Mouse (Mus musculus) cerebellum, adult 18-20 months (tissue): ENCODE results near the gene Polr2h.
A peak's percentile ranks its signal among the peaks of the same experiment; 100 is the strongest.
"Not testable (repeated sequence)": the region's sequence is repeated elsewhere in the genome, so short reads cannot be mapped to it uniquely, and the experiment has no call there.

Experiments
- DNase-seq, 2 experiments: peaks; one replicate each; pipeline ENCODE4 v3.0.0; 2021

Gene Polr2h

DNA sequence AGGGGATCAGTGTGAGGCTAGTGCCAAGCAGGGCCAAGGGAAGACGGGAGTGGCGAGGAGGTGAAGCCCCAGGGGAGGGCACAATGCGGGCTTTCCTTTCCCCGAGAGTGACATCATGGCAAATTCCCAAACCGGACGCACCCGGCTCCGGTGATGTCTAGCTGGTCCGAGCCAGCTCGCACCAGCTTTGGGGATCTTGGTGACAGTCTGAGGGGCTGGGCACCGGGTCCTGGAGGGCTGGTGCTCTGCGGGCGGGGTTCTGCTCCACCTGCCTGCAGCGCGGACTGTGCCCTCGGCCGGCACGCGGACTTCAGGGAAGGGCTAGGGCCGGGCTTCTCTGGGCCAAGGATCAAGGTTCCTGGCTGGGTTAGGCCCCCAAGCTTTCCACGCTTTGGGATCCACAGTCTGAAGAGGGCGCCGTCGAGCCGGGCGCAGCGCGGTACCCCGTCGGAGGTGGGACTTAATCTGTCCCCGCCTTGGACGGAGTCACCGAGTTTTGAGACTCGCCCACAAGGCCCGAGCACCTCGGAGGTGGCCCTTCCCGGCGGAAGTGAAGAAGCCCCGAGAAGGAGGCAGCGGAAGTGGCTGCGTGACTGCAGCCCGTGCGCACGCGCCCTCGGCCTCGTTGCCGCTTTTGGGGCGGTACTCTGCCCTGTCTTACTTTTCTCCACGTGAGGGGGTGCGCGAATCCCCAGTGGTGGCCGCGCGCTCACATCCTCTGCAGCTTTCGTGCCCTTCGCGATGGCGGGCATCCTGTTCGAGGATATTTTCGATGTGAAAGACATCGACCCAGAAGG, at the start of gene Polr2h, which contains the start of gene Clcn2:
TSS of gene Polr2h (plus strand) at position 485 of the 797 bp plus-strand sequence.
TSS of gene Clcn2 (minus strand) at position 566 of the 797 bp plus-strand sequence.
- peak; percentile 97 for DNase-seq

DNA sequence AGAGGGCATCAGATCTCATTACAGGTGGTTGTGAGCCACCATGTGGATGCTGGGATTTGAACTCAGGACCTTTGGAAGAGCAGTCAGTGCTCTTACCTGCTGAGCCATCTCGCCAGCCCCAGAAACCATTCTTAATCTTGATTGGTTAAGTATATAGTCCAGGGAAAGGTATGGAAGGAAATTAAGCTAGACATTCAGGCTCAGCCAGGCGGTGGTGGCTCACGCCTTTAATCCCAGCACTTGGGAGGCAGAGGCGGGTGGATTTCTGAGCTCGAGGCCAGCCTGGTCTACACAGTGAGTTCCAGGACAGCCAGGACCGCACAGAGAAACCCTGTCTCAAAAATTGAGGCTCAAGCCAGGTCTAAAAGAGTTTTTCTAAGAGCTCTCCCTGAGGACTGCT, 49.5 kb upstream of the Polr2h start, which contains the start of gene Eif4g1:
TSS of gene Eif4g1 (plus strand) at position 301 of the 400 bp plus-strand sequence.
- DNase-seq = not testable (repeated sequence)

DNA sequence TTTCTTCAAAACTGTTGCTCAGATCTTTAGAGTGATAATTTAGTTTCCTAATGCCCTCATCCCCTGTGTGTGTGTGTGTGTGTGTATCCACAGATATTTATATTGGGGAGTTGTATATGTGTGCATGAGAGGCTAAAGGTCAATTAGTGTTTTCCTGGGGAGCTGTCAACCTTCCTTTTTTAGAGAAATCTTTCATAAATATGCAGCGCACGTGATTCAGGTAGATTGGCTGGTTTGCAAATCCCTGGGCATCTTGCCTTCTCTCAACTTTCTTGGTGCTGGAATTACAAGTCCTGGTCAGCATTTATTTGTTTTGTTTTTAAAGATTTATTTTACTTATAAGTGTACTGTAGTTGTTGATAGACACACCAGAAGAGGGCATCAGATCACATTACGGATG, 47.2 kb upstream of the Polr2h start:
- DNase-seq = no peak

DNA sequence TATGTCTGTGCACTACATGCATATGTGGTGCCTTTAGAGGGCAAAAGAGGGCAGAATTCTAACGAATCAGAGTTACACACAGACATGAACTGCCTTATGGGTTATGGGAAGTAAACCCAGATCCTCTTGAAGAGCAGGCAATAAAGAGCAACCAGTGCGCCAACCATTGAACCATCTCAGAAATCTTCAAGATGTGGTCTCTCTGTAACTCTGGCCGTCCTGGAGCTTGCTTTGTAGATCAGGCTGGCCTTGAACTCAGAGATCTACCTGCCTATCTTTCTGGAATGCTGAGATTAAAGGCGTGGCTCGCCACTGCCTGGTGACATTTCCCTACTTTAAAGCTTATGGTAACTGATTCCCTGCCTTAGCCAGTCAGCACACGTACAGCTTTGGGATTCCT, 45.6 kb upstream of the Polr2h start:
- no peak for DNase-seq

DNA sequence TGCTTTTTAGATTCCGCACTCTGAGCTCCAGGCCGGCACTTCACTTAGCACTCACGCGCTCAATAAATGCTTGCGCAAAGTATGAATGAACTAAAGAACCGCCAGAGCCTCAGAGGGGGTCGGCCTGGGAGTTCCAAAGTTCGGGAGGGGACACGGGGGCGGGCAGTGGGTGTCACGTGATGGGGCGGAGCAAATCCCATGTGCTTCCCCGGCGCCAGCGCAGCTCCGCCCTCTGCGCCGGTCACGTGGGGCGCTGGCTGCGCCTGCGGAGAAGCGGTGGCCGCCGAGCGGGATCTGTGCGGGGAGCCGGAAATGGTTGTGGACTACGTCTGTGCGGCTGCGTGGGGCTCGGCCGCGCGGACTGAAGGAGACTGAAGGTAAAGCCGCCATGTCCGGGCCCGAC, 45.0 kb upstream of the Polr2h start:
- peak; percentile 96 to 97 for DNase-seq

DNA sequence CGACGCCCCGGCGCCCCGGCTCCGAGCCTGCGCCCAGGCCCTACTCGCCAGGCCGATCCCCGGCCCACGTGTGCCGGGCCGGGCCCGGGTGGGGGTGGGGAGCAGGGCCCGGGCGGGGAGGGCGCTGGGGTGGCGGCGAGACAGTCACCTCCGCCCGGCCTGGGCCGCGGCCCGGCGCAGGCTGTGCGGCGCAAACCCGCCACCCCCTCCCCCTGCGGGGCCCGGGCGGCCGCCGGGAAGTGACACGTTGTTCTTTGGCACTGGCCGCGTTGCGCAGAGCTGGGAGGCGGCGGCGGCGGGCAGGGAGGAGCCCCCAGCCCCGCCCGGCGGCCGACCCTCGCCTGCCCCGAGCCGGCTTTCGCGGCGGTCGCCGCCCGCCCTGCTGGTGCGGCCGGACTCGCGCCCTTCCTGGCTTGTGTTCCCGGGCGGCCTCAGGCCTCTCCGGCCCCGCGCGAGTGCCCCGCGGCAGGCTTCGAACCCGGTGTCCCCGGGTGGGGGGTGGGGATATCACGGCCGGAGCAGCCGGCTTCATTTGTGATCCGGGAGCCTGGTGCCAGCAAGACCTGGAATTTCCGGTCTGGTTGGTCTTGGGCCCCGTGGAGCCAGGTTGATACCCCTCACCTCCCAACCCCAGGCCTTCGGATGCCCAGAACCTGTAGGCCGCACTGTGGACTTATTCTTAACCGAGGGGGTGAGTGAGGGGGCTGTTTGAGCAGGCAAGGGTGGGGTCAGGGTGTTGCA, 44.3 kb upstream of the Polr2h start:
- peak; percentile 49 to 74 for DNase-seq

DNA sequence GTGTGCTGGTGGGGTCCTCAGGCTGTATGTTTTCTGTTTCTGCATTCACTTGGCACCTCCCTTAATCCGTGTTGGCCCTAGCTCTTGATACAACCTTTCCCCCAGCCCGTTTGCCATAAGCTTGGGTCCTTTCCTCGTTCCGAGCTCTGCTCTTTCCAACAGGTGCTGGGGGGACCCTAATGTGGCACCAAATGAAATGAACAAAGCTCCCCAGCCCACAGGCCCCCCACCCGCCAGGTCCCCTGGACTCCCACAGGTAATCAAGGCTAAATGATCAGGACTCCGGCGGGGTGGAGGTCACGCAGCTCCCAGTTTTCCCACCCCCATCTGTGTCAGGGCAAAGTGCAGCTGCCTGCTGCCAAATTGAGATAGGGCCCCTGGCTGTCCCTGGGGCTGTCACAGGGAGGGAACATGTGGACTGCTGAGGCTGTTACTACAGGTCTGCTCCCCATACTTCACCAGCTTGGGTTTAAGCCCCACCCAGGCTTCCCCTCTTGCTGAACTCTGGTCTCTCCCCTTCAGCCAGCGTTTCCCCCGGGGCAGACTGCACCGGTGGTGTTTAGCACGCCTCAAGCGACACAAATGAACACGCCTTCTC, 43.7 kb upstream of the Polr2h start:
- DNase-seq = no peak

DNA sequence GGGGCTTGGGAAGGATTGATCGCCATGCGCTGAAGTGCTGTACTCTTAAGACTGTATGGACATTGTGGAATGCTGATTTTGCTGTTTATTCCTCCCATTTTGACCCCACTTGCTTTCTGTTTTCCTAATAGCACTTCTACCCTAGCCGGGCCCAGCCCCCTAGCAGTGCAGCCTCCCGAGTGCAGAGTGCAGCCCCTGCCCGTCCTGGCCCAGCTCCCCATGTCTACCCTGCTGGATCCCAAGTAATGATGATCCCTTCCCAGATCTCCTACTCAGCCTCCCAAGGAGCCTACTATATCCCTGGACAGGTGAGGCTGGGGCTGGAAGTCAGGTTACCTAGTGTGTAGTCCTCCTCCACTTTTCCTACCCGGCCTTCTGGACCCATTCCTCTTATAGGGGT, 42.3 kb upstream of the Polr2h start:
- DNase-seq = no peak

DNA sequence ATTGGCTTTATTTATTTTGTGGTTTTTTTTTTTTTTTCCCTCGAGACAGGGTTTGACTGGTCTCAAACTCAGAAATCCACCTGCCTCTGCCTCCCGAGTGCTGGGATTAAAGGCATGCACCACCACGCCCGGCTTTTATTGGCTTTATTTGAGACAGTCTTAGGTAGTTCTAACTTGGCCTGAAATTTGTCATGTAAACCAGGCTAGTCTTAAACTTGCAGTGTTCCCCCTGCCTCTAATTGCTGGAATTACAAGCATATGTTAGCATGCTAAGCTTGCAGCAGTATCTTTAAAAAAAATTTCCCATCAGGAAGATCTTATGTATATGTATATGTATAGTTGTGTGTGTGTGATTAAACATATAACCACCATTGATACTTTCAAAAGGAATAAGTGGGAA, 40.8 kb upstream of the Polr2h start:
- no peak for DNase-seq

DNA sequence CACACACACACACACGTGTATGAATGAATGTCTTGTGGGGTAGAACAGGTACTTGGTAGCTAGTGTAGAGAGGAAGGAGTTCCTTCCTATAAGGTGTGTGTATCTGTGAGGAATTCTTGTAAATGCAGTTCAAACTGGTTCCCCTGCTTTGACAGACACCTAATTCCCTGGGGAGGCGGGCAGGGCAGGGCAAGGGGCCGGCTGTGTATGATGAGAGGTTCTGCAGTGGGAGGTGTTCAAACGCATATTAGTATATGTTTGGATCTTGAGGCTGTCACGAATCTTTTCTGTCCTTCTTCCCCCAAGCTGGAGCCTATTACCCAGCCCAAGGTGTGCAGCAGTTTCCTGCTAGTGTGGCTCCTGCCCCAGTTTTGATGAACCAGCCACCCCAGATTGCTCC, 40.1 kb upstream of the Polr2h start:
- no peak for DNase-seq

DNA sequence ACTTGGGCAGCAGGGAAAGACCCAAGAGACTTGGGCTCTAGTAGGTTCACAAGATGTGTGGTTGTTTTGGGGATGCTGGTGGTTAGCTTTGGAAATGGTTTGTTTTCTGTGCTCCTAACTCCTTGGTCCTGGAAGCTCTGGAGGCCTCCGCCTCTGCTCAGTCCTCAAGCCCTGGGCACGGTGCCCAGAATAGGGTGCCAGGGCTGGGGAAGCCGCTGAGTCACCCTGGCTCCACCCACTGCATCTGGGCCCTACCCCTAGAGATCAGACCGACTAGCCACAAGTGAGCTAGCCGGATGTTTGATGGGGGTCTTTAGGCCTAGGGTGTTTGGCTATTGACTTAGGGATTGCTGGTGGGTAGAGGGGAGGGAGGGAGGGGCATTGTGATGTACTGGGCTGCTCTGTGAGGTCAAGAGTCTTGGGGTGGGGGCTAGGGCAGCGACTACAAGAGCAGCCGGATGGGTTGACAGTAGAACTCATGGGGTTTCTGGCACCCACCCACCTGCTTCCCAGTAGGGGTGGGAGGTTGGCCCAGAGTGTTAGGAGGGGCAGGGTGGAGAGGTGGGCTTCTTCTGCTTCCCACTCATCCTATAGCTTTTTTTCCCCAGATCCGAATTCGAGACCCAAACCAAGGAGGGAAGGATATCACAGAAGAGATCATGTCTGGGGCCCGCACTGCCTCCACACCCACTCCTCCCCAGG, 39.3 kb upstream of the Polr2h start:
- peak; percentile 81 to 84 for DNase-seq

DNA sequence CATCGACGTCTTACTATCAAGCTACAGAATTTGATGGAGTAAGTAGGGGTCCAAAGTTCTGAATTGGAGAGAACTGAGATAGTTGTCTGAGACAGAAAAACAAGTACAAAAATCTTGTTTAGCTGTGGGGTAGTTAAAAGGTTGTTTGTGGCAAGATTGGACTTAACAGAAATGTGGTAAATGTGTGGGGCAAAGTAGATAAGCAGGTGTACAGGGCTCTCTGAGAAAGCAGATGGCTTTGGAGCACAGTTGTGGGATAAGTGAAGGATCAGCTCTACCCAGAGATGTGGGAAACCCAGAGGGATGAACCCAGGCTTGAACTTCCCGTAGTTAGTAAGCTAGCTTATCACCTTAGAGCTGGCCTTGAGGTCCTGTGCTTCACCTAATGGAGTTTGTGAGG, 26.7 kb upstream of the Polr2h start:
- DNase-seq = no peak

DNA sequence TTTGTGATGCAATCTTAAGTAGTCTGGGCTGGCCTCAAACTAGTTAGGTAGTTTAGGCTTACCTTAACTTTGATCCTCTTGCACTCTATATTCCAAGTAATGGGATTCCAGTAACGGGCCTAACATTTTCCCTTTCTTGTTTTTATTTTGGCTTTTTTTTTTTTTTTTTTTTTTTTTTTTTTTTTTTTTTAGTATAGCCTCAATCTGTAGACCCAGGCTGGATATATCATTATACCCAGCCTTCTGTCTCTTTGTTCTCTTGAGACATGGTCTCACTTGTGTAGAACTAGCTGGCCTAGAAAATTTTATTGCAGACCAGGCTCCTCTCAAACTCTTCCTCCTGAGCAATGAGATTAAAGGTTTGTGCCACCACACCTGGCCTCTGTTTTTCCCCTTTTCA, 25.8 kb upstream of the Polr2h start:
- DNase-seq = no peak

DNA sequence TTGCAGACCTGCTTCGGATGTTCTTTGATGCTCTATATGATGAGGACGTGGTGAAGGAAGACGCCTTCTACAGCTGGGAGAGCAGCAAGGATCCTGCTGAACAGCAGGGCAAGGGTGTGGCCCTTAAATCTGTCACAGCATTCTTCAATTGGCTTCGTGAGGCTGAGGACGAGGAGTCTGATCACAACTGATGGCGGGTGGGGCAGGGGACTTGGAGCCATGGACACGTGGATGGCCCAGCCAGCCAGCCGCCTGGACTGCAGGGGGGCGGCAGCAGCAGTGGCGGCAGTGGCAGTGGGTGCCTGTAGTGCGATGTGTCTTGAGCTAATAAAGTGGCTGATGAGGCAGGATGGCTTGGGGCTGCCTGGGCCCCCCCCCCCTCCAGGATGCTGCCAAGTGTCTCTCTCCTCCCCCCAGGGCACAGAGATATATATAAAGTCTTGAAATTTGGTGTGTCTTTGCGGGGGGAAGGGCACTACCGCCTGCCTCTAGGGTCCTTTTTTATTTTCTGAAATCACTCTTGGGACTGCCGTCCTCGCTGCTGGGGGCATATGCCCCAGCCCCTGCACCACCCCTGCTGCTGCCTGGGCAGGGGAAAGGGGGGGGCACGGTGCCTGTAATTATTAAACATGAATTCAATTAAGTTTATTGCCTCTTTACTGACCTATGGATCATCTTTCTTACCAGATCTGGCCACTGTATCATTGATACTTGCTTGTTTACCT, 25.1 kb upstream of the Polr2h start:
- no peak for DNase-seq

DNA sequence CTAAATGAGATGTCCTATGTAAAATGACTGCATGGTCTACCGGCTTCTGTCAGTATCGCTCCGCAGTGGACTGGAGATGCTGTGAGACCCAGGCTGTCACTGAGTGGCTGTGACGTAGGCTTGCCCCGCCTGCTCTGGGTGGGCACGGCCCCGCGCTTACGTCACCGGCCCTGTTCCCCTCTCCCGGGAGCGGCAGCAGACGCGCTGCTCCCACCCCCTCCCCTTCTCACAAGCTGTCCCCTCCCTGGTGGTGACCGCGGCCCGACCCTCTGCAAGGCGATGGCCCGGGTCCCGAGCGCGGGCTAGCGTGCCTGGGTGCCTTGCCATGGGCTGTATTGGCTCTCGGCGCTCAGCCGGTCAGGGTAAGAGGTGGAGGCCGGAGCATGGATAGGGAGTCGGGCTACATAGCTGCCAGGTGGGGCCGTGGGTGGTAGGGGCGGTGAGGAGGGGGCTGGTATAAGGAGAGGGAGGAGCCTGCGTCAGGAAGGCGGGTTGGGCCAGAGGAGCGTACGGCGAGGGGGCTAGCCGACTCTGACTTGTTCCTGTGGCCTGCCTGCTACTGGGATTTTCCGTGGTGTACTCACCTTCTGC, 24.3 kb upstream of the Polr2h start, which contains the start of gene Fam131a:
TSS of gene Fam131a (plus strand) at position 131 of the 591 bp plus-strand sequence.
- peak; percentile 95 to 98 for DNase-seq

DNA sequence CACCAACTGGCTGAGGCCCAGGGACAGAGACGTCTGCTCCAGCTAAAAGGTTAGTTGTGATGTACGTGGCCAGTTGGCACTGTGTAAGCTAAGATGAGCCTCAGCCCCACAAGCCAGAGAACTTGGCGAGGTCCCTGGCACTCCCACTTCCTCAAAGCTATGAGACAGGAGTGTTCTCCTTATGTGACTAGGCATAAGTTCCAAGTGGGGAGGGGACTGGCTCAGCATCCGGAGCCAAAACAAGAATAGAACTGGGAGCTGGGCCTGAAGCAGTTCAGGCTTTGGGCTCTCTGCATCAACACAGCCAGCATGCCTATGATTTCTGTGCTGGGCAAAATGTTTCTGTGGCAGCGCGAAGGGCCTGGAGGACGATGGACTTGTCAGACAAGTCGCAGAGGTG, 22.7 kb upstream of the Polr2h start:
- peak; percentile 64 to 69 for DNase-seq

DNA sequence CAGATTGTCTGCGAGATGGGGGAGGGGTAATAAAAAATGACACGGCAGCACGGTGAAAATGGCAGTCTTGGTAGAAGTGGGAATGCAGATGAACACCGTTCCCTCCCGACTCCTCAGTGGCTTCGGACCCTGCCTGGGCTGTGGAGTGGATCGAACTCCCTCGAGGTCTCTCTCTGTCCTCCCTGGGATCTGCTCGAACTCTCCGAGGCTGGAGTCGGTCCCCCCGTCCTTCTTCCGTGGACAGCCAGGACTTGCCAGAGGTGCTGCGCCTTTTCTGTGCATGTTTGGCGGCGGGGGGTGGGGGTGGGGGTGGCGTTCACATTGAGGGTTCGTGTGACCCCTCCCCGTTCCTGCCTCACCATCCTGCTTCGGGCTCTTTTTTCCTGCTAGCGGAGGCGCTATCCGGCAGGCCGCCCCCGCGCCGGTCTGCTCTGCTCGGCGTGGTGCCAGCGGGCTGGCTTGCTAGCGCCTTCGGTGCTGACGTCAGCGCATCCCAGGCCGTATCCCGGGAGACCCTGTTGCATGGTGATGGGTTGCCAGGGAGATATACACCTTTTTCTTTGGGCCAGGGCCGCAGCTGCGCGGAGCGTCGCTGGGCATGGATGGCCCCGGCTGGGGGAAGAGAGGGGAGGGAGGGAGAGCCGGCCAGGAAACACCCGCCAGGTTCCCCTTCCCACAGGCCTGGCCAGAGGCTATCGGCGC, 21.7 kb upstream of the Polr2h start:
- peak; percentile 90 to 94 for DNase-seq

DNA sequence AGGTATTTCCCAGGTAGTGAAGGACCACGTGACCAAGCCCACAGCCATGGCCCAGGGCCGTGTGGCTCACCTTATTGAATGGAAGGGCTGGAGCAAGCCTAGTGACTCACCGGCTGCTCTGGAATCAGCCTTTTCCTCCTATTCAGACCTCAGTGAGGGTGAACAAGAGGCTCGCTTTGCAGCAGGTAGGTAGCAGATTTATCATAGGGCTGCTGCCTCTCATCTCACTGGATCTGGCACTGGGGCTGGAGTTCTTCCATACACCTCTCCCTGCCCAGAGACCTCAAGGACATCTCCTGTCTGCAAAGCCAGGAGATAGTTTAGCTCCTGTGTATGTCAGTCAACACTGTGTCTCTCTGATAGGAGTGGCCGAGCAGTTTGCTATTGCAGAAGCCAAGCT, 18.2 kb upstream of the Polr2h start:
- no peak for DNase-seq

DNA sequence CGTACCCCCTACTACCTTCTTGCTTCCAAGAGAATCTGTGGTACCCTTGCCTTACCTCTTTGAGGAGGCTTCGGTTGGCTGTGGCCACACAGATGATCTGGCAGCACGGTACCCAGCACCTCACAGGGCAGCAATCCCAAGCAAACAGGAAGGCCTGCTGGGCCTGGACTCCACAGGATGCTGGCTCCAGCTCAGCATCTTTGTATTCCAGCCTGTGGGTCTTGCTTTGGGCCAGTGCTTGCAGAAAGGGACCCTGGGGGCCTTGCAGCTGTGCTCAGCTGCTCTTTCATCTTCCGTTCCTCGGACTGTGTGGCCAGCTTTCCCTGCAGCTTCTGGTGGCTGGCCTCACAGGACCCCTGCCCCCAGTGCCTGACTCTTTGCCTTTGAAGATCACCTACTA, 17.4 kb upstream of the Polr2h start:
- peak; percentile 72 to 73 for DNase-seq

DNA sequence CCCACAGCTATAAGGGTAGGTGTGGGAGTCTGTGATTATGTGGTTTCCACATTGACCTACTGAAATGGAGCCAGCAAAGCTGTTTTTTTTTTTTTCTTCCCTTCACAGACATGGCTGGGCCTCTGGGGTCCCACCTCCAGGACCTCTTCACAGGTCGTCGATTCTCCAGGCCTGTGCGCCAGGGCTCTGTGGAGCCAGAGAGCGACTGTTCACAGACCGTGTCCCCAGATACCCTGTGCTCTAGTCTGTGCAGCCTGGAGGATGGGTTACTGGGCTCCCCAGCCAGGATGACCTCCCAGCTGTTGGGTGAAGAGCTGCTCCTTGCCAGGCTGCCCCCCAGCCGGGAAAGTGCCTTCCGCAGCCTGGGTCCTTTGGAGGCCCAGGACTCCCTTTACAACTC, 16.1 kb upstream of the Polr2h start:
- no peak for DNase-seq
